Mouse (Mus musculus) midbrain, embryonic 14.5 days (tissue): ENCODE data around the gene Slco2b1. TPM values are rescaled to one million over a fixed set of nuclear protein-coding genes. Genes with fewer than 3 reads are reported as not detected.

Experiments
- ATAC-seq: fragments of 200-750 bp; cut with Nextera tagmentation; 2 replicates; pipeline ENCODE4 v1.8.0; 2017; ENCODE audit warnings: moderate number of reproducible peaks, moderate library complexity; ENCODE audit not compliant: low FRiP score, low TSS enrichment
- DNase-seq: peaks from one replicate; pipeline ENCODE4 v3.0.0-alpha.2; 2015
- H3K27ac ChIP-seq: fragments of 300-500 bp; sonication (generic); replicated peaks from 2 replicates; pipeline ENCODE4 v1.5.1; 2014; ENCODE audit warnings: mild to moderate bottlenecking, low read depth, low read length, moderate library complexity
- H3K27me3 ChIP-seq: fragments of 300-500 bp; sonication (generic); 2 replicates; pipeline ENCODE4 v1.6.1; 2014; ENCODE audit warnings: low read length, control low read depth, mixed read lengths; ENCODE audit not compliant: control insufficient read depth, insufficient read depth
- H3K36me3 ChIP-seq: fragments of 300-500 bp; sonication (generic); 2 replicates; pipeline ENCODE4 v1.6.1; 2014; ENCODE audit warnings: low read length, control low read depth; ENCODE audit not compliant: control insufficient read depth, insufficient read depth
- H3K4me1 ChIP-seq: fragments of 300-500 bp; sonication (generic); 2 replicates; pipeline ENCODE4 v1.6.1; 2014; ENCODE audit warnings: mild to moderate bottlenecking, antibody characterized with exemption, low read length, control low read depth; ENCODE audit not compliant: control insufficient read depth, insufficient read depth
- H3K4me2 ChIP-seq: fragments of 300-500 bp; sonication (generic); 2 replicates; pipeline ENCODE4 v1.6.1; 2014; ENCODE audit warnings: mild to moderate bottlenecking, low read length, moderate library complexity
- H3K4me3 ChIP-seq: fragments of 300-500 bp; sonication (generic); replicated peaks from 2 replicates; pipeline ENCODE4 v1.5.1; 2014; ENCODE audit warnings: low read depth, low read length
- H3K9ac ChIP-seq: fragments of 300-500 bp; sonication (generic); replicated peaks from 2 replicates; pipeline ENCODE4 v1.6.1; 2014; ENCODE audit warnings: mild to moderate bottlenecking, low read length, moderate library complexity
- H3K9me3 ChIP-seq: fragments of 300-500 bp; sonication (generic); 2 replicates; pipeline ENCODE4 v1.6.1; 2016; ENCODE audit warnings: low read length, control low read depth, mixed read lengths; ENCODE audit not compliant: control insufficient read depth
- WGBS: fragments of 180-500 bp; shearing (Covaris S2); extraction: QIAGEN DNeasy Blood & Tissue Kit; methylation state at CpG from one replicate; pipeline ENCODE4 v1.1.7; 2014; 5-methylcytosine and 5-hydroxymethylcytosine counted together
- polyA plus RNA-seq: library from polyadenylated mRNA; unstranded; fragments of >200 nt; fragmentation: Nextera tagmentation; extraction: Ambion mirVana; gene quantifications from 2 replicates; pipeline ENCODE4 v1.2.1, GENCODE M21; 2014

The Slco2b1 gene
- polyA plus RNA-seq, 1 experiment from 2014 or later: 4.7 TPM

DNA sequence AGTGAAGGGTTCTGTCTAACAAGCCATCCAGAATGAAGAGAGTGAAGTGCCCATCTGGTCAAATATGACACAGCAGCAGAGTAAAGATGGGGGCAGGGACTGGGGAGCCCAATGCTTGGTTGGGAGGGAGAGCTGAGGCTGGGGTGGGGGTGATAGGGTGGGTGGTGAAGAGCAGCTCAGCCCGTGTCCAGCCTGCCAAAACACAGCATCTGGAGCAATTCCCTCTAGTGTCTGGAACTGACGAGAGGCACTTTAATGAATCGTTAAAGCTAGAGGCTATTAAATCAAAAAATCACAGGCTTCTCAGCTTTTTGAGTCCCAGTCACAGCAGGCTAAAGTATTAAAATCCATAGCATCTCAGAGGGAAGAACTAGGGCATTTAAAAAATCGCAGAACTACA is 61.6 kb downstream of the Slco2b1 start:
- peak; percentile 21 for DNase-seq
- Histone ChIP-seq H3K27me3 (no peaks in the 10 kb centered on the region), H3K4me3 (no peak overlapping the region), H3K9me3 (no peaks in the 10 kb centered on the region), H3K27ac (no peak overlapping the region), H3K4me2 (no peak overlapping the region), H3K4me1 (0 out of 2 replicates have a peak, but pooled peaks cover 7% of the 10 kb centered on the region), H3K36me3 (no peaks in the 10 kb centered on the region), H3K9ac (no peak overlapping the region)
- ATAC-seq: no peak
- 38% methylated on average over 4 of the region's 4 CpGs for WGBS

DNA sequence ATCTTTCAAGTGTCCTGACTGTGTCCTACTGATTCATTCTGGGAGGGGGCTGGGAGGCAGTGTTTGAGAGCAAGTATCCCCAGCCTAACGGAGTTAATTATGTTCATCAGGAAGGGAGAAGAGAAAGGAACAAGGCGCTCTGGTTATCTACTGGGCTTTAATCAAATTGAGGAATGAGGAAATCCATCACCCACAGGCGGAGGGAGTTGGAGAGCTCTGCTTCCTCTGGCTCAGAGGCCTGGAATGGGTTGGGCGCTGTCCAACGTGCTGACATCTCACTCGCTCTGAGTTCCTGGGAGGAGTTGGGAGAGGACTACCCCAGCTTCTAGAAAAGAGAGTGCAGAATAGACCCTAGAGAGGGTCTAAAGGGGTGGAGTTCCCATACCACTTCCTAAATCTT is 62.5 kb downstream of the Slco2b1 start:
- 8% methylated on average over 6 of the region's 6 CpGs for WGBS
- ATAC-seq: no peak

DNA sequence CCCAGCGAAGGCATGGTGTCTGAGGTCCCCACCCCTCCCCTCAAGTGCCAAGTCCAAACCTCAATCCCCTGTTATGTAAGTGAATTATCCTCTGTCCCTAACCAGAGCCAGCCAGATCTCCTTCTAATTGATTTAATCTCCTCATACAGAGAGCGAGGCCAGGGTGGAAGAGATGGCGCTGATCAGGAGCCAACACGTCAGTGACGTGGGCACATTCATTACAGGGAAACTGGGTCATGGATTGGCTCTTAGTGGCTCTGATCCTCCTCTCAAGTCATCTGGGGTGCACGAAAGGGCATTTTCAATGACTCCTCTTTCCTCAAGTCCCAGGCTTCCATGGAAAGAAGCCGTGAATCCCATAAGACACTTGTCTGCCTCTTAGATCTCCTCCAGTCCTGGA is 66.4 kb downstream of the Slco2b1 start:
- ATAC-seq (no peak), DNase-seq (no peak)
- Histone ChIP-seq H3K4me3 (no peak overlapping the region), H3K27me3 (no peaks in the 10 kb centered on the region), H3K36me3 (no peaks in the 10 kb centered on the region), H3K4me2 (no peak overlapping the region), H3K27ac (no peak overlapping the region), H3K4me1 (no peaks in the 10 kb centered on the region), H3K9ac (no peak overlapping the region), H3K9me3 (no peaks in the 10 kb centered on the region)
- WGBS: 86% methylated on average over 7 of the region's 7 CpGs

More for the DNA sequence above, 62.5 kb downstream of the Slco2b1 start:
- Histone ChIP-seq H3K4me2 (no peak overlapping the region), H3K27me3 (no peaks in the 10 kb centered on the region), H3K4me1 (0 out of 2 replicates have a peak, but pooled peaks cover 7% of the 10 kb centered on the region), H3K4me3 (no peak overlapping the region), H3K9ac (no peak overlapping the region), H3K27ac (no peak overlapping the region), H3K36me3 (no peaks in the 10 kb centered on the region), H3K9me3 (no peaks in the 10 kb centered on the region)
- DNase-seq: peak; percentile 50

DNA sequence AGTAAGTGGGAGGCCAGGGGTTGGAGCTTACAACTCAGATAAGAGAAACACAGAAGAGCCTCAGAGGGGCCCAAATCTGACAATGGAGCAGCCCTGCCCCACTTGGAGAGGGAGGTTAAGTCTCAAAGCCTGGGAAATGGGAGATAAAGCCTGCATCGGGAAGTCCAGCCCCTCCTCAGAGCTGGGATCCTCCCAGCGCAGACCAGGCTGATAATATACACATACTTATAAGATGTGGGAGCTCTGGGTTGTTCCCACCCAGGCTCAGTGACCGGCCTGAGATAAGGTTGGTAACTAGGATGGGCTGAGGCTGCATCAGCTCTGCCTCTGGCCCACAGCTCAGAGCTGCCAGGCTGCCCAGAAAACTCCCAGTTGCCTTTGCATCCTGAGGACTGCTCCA is 69.1 kb downstream of the Slco2b1 start:
- H3K36me3 ChIP-seq: no peaks in the 10 kb centered on the region
- no peak overlapping the region for H3K9ac ChIP-seq
- ATAC-seq: no peak
- 34% methylated on average over 3 of the region's 3 CpGs for WGBS
- no peaks in the 10 kb centered on the region for H3K9me3 ChIP-seq
- no peak overlapping the region for H3K27ac ChIP-seq
- H3K4me3 ChIP-seq: no peak overlapping the region
- no peak for DNase-seq
- H3K4me2 ChIP-seq: no peak overlapping the region
- no peaks in the 10 kb centered on the region for H3K27me3 ChIP-seq
- H3K4me1 ChIP-seq: no peaks in the 10 kb centered on the region

DNA sequence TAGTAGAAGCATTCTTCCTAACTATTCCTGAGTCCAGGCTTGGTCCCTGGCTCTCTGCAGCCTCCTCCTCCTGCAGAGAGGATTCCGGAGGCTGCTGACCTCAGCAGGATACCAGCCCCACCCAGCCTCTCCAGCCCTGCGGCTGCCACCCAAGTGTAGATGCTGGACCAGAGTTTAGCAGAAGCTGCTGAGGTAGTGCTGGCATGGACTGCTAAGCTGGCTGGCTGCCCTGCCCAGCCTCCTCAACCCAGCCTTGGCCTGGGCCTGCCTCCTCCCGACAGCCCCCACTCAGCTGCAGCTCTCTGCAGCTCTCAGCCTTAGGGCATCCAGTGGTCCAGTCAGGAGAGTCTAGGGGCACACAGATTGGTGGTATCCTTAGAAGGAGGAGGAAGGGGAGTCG is 69.9 kb downstream of the Slco2b1 start:
- no peak overlapping the region for H3K4me2 ChIP-seq
- ATAC-seq: no peak

DNA sequence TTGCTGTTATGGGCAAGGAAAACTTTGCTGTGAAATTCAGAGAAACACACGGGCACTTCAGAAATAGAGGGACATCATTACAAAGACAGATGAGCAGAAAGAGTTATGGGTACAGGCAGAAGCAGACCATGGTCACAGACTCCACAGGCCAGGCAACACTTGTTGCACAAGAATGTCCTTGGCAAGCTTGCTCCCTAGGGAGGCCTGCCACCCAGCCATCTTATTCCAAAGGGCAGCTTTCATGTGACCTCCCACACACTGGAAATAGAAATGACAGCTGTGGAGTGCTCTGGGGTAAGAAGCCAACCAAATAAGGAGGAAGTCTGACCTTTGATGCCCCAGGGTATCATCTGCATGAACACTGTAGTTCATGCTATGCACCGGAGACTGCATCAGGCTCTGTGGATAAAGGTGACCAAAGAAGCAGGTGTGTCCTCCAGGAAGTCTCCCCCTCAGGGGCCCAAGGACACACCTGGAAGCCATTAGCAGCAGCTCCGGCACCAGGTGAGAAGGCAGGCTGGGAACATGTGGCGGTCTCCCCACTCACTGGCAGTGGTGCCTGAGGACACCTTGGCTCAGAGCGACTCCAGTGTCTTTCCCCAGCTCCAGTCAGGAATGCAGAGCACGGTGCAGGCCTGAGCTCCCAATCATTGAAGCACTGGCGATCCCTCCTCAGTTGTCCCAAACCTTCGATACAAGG is 77.0 kb downstream of the Slco2b1 start:
- no peaks in the 10 kb centered on the region for H3K4me1 ChIP-seq
- H3K27ac ChIP-seq: no peak overlapping the region
- no peak overlapping the region for H3K9ac ChIP-seq
- no peaks in the 10 kb centered on the region; the same call in 1 of the 2 replicates for H3K27me3 ChIP-seq
- DNase-seq (no peak), ATAC-seq (no peak)
- H3K4me2 ChIP-seq: no peak overlapping the region
- H3K4me3 ChIP-seq: no peak overlapping the region
- 79% methylated on average over 8 of the region's 8 CpGs for WGBS
- H3K9me3 ChIP-seq: no peaks in the 10 kb centered on the region
- H3K36me3 ChIP-seq: no peaks in the 10 kb centered on the region

More for the DNA sequence above, 69.9 kb downstream of the Slco2b1 start:
- Histone ChIP-seq H3K4me3 (no peak overlapping the region), H3K27ac (no peak overlapping the region), H3K9me3 (no peaks in the 10 kb centered on the region), H3K36me3 (no peaks in the 10 kb centered on the region), H3K4me1 (no peaks in the 10 kb centered on the region), H3K27me3 (no peaks in the 10 kb centered on the region), H3K9ac (no peak overlapping the region)
- no peak for DNase-seq
- 42% methylated on average over 4 of the region's 4 CpGs for WGBS

DNA sequence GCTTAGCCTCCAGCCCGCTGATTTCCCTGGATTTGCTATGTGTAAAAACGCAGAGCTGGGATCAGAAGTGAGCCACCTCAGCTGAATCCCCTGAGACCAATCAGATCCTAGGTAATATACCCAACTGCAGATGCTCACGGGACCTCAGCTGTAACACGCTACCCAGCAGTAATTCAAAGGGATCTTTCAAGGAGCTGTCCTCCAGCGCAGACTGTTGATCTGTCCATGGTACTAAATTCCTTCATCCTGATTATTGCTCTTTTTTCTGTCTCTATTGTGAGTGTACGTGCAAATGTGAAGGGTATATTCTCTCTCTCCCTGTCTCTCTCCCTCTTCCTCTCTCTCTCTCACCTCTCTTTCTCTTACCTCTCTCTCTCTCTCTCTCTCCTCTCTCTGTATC is 78.9 kb downstream of the Slco2b1 start:
- Histone ChIP-seq H3K27me3 (peaks cover 15% of the 10 kb centered on the region), H3K4me1 (no peaks in the 10 kb centered on the region), H3K27ac (no peak overlapping the region), H3K36me3 (no peaks in the 10 kb centered on the region), H3K9ac (no peak overlapping the region), H3K9me3 (no peaks in the 10 kb centered on the region), H3K4me3 (no peak overlapping the region), H3K4me2 (no peak overlapping the region)
- DNase-seq: no peak
- no peak for ATAC-seq
- WGBS: 20% methylated on average over 6 of the region's 6 CpGs

DNA sequence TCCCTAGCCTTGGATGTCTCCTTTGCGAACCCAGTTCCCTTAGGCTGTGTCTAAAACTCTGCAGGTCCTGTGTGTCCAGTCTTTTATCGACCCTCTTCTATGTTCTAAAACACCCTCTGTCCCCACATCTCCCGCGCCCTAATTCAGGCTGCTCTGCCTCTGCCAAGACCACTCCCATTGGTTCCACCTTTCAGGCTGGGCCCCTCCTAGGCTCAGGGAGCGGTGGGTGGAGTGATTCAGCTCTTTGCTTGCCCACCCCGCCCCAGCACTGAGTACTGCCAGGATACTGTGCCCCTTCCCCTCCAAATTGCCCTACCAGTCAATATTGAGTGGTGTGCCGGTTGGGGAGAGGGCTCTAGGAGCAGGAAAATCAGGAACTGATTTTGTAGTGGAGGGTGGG is 83.8 kb downstream of the Slco2b1 start:
- H3K4me3 ChIP-seq: no peak overlapping the region; the same call in 1 of the 2 replicates
- no peak for ATAC-seq
- H3K9me3 ChIP-seq: no peaks in the 10 kb centered on the region
- peak overlapping the region; percentile 83 for H3K4me2 ChIP-seq
- H3K4me1 ChIP-seq: peaks cover 5% of the 10 kb centered on the region; the same call in 1 of the 2 replicates
- no peak for DNase-seq
- 4% methylated on average over 7 of the region's 7 CpGs for WGBS
- peaks cover 47% of the 10 kb centered on the region for H3K27me3 ChIP-seq
- no peaks in the 10 kb centered on the region for H3K36me3 ChIP-seq
- no peak overlapping the region for H3K27ac ChIP-seq
- H3K9ac ChIP-seq: no peak overlapping the region
